Mouse (Mus musculus) C2C12 (cell line): Measurements from ENCODE around the gene Anks1b.

Source experiments
- CEBPB ChIP-seq: IDR thresholded peaks from one replicate; pipeline ENCODE4 v1.6.1; 2011; ENCODE audit warnings: low read depth, mild to moderate bottlenecking, control low read depth, moderate library complexity
- CTCF ChIP-seq: IDR thresholded peaks from one replicate; pipeline ENCODE4 v1.5.1; 2011; ENCODE audit not compliant: control insufficient read depth, insufficient read depth, insufficient read length
- FOSL1 ChIP-seq: IDR thresholded peaks from one replicate; pipeline ENCODE4 v1.8.0; 2011; ENCODE audit warnings: mild to moderate bottlenecking, low read length; ENCODE audit not compliant: poor library complexity, insufficient read depth, severe bottlenecking
- MAX ChIP-seq: IDR thresholded peaks from one replicate; pipeline ENCODE4 v1.6.1; 2011; ENCODE audit warnings: mild to moderate bottlenecking, control low read depth
- MYOD1 ChIP-seq: IDR thresholded peaks from one replicate; pipeline ENCODE4 v1.6.1; 2011; ENCODE audit warnings: low read depth; ENCODE audit not compliant: control insufficient read depth, insufficient read length
- MYOG ChIP-seq: IDR thresholded peaks from one replicate; pipeline ENCODE4 v1.6.1; 2011; ENCODE audit not compliant: control insufficient read depth, insufficient read length; ENCODE audit errors: extremely low read depth
- USF1 ChIP-seq: IDR thresholded peaks from one replicate; pipeline ENCODE4 v1.6.1; 2011; ENCODE audit warnings: low read depth, mild to moderate bottlenecking, control low read depth, moderate library complexity

DNA sequence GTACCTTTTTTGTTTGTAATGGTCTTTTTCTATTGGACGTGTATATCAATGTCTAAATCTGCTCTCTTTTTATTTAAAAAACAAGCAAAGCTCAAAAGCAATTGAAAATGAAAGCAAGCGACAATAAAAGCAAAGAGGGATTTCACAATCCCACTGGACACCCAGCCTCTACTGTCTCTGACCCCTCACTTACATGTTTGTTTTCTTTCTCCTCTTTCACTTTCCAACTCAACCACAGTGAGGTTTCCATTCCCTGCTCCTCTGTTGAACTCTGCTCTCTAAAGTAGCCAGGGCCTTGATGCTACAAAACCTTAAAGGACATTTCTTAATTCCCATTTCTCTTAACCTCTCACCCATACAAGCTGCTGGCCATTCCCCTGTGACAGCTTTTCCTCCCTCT, 400.0 kb downstream of the Anks1b start:
- TF ChIP-seq CTCF: no peak
- TF ChIP-seq MAX: no peak
- TF ChIP-seq USF1: no peak
- TF ChIP-seq CEBPB: peak; percentile 7
- no peak for TF ChIP-seq MYOD1
- no peak for TF ChIP-seq MYOG
- no peak for TF ChIP-seq FOSL1
